Mouse (Mus musculus) heart, postnatal 14 days (tissue): Measurements from ENCODE around the gene Tshz2. TPM values are rescaled to one million over a fixed set of nuclear protein-coding genes. Genes with fewer than 3 reads are reported as not detected.

Source experiments
- DNase-seq, 2 experiments: peaks; one replicate each; pipeline ENCODE4 v3.0.0; 2021 to 2022
- intact Hi-C: fragments of 180-260 bp; cut with DNase I; formaldehyde crosslinking; loops from one replicate; pipeline ENCODE4 v1.15.1; 2025
- total RNA-seq, 2 experiments: library from RNA; stranded (reverse); gene quantifications; 2 replicates each; pipeline ENCODE4 v1.2.3; 2021

Tshz2 gene
- total RNA-seq, 2 experiments from 2014 or later: 15.5 to 17.8 TPM

DNA sequence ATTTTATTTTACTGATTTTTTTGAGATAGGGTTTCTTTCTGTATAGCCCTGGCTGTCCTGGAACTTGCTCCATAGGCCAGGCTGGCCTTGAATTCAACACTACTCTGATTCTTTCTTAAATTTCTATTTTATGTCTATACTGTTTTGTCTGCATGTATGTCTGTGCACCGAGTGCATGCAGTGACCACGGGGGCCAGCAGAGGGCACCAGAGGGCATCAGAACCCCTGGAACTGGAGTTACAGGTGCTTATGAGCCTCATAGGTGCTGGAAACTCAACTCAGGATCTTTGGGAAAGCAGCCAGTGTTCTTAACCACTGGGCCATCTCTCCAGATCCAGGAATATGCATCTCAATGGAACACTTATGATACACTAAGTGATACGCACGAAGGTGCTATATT lies 427.3 kb downstream of the Tshz2 start:
- intact Hi-C loops: no loop called here
- DNase-seq: peak in 1 of 2 experiments; percentile 24

DNA sequence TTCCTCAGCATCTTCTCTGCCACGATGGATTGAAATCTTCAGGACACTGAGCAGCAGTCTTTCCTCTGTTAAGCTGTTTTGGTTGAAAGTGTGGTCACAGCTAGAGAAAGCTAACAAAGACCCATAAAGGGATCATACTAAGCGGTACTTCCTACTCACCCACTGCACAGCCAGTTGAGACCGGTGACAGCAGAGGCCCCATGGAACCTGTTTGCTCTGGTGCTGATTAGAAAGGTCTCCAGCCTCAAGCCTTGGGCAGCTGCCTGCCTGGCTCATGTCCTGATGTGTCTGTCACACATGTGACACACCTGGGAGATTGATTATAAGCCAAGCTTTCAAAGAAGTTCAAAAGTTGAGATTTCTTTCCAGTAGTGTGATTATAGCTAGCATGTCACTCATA lies 429.6 kb downstream of the Tshz2 start:
- intact Hi-C loops: no loop called here
- DNase-seq: no peak

DNA sequence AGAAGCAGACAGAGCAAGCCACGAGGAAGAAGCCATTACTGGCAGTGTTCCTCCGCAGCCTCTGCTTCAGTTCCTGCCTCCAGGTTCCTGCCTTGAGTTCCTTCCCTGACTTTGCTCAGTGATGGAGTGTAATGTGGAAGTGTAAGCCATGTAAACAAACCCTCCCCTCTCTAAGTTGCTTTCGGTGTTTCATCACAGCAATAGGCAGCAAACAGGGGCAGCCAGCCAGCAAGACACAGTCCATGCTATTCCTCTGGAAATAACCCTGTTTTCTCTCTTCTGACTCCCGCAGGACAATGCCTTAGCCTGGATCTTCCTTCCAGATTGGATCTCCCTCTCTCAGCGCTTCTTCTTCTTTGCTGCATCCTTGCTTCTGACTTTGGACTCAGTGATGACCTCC lies 437.2 kb downstream of the Tshz2 start:
- intact Hi-C loops: no loop called here
- no peak for DNase-seq

DNA sequence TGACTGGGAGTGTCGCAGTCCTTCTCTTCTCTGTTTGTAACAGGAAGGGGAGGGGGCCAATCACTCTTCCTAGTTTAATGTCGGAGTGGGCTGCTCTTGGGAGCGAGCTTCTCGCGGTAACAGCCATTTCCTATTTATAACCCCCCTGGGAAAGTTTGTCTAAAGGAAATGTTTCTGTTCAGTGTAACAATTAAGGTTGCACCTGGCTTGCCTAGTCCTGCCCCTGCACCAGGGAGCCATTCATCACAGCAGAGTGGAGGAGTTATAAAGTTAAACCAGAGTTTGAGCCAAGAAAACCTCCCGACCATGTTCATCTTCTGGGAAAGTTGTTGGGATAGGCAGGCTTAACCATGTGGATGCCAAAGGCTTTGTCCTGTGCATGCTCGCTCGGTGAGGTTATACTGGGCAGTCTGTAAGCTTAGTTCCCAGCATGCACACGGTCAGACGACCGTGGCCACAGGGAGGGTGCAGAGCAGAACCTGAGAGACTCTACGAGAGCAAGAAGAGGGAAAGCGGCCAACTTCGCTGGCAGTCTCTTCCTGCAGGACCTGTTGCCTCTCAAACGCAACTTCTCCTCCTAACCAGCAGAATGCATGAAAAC lies 437.9 kb downstream of the Tshz2 start:
- peak in 1 of 2 experiments; percentile 24 for DNase-seq
- intact Hi-C loops: no loop called here

DNA sequence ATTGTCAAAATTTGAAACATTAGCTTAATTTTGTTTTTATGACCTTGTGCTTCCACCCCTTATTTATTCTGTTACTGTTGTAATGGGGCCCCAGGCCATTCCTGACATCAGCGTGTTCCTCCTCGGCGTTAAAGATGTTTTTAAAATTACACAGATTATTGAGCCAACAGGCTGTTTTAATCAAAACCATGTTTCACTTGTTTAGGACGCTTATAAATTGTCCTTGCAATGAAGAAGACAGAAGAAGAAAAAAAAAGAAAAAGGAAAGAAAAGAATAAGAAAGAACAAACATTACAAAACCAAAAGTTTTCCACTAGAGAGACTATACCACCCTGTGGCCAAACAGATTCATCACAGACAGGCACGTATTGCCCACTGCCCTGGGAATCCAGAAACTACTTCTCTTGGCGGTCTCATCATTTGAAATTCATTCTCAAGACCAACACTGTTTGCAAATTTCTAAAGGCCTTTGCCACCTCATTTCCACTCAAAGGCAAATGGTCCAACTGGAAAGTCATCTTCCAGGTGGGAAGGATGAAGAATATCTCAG lies 444.2 kb downstream of the Tshz2 start:
- intact Hi-C loops: no loop called here
- DNase-seq: no peak

DNA sequence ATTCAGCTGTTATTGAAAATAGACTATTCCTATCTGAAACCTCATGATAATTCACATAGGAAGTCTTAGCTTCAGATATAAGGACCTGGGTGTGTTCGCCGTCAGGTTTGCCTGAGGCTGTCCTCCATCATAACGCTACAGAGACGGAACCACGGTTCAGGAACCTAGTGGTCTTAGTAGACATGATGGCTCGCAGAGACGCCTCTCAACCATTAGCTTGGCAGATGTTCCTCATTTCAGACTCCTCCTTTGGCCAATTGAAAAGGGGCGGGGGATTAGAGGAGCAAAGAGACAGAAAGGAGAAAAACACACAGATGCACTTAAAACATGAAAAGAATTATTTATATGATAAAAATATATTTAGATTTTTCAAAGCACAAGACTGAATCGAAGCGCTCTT lies 445.2 kb downstream of the Tshz2 start:
- intact Hi-C loops: no loop called here
- no peak for DNase-seq

DNA sequence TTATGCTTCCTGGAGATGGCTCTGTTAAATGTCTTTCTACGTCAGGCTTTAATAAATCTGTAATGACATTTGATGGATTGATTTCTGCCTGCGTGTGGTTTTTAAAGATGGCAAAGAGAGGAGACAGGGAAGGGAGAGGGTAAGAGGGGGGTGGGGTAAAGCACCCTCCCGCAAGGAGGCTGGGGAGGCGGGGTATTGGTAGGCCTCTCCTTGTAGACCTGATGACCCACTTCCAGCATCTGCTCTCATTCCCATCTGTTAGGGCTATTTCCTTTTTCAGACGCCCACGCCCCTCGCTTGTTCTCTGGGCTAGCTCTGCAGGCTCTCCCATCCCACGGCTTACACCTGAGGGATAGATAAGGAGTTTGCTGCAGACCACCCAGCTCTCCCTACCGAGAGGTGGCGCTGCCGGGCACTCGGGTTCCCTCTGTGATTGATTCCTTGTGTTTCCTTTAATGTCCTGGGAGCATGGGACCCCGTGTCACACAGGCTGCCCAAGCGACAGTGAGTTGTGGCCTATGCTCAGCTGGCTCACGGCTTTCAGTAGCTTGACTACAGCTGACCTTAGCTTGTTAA lies 445.7 kb downstream of the Tshz2 start:
- DNase-seq: no peak
- intact Hi-C loops: no loop called here

DNA sequence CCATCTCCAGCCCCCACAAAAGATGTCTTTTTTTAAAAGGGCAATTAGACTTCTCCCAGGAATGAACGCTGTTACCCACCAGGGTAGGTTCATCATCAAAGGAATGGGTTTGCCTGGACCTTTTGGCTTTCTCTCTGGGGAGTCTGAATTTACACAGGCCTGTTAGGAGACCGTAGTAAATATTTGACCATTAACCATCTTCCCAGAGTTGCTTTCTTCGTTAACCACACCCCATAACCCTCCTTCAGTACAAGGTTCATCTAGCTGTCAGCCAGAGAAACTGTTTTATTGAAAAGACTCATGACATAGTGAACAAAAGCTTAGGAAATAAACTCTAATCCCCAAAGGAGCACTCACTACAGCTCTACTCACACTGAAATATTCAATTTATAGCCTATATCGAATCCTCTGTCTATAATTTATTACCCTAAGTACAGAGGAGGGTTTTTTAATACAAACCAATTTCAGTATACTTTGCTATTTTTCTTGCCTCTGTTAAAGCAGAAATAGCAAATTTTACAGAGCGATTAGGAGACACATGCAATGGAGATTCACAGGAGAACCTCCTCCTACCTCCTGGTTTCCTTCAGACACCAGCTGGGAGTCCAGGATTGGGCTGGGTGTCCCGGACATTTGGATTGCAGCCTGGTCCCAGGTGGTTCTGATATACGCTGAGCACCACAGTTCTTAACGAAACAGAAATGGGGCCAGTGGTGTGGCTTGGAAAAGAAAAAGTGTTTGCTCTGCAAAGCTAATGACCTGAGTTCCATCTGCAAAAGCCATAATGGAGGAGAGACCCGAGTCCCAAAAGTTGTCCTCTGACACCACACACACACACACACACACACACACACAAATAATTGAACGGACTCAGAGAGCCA lies 459.0 kb downstream of the Tshz2 start:
- intact Hi-C loops: no loop called here
- no peak for DNase-seq

DNA sequence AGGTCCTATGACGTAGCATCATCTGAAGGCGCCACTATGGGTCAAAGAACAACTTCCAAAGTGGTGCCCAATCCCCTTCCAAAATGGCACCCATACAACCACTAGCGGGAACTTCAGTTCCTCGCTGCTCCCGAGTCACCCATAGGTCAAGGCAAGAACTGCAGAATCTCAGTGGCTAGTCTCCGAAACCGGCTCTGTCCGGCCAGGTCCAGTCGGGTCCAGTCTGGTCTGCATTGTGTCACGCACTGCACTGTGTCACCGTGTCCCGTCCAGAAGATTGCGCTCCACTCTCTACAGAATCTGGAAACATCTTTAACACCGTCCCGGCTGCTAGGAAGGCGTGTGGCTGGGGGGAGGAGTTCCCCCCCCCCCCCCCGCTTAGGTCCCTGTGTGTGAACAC lies 461.4 kb downstream of the Tshz2 start:
- intact Hi-C loops: no loop called here
- no peak for DNase-seq

DNA sequence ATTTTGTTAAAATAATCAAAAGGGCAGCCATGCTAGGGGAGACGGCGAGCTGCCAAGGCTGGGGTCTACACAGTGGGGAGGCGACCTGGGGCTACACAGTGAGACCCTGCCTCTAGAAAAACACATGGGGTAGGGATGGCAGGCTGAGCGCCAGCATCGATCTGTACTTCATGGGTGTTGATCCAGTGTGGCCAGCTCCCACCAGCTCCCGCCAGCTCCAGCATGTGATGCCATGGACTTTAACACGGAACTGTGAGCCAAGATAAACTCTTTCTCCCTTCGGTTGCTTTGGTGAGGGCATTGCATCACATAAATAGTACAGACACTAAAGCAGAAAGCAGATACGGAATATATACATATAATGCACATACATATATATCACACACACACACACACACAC lies 462.1 kb downstream of the Tshz2 start:
- intact Hi-C loops: no loop called here
- DNase-seq: no peak

DNA sequence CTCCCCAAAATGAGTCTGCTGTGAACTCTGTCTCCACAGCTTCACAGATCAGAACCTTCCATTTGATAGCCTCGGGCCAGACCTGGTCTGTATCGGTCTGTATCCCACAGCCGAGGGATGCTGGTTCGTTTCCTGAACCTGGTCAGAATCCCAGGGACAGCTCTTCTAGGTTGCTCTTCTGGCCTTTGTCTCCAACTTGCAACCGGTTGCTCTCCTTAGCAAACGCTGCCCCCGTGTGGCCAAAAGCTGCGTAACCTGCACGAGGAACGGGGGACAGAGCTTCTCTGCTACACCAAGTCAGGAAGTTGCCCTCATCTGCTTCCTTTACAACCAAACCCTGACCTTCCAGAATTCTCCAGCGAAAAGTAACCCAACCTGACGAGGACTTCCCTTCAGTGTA lies 468.3 kb downstream of the Tshz2 start:
- intact Hi-C loops: loop anchor here (1.0 to 10.0 kb wide), 4 partner anchors 44 to 1109 kb away; partner anchors contain the start of gene Tshz2
- DNase-seq: peak; percentile 92 to 98

DNA sequence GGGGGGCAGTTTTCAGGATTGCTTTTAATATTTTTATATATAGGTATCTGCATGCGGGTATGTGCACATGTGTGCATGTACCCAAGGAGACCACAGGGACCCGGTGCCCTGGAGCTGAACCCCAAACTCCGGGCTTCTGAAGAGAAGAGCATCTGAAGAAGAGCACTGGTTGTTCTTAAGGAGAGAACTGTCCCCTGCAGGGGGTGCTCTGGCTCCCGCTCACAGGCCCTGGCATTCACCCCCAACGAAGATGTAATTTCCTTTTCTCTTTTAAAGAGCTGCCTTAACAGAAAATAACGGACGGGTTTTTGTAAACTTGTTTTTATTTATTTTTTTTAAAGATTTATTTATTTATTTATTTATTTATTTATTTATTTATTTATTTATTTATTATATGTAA lies 469.1 kb downstream of the Tshz2 start:
- no peak for DNase-seq
- intact Hi-C loops: loop anchor here (1.0 to 10.0 kb wide), 4 partner anchors 45 to 1110 kb away; partner anchors contain the start of gene Tshz2

DNA sequence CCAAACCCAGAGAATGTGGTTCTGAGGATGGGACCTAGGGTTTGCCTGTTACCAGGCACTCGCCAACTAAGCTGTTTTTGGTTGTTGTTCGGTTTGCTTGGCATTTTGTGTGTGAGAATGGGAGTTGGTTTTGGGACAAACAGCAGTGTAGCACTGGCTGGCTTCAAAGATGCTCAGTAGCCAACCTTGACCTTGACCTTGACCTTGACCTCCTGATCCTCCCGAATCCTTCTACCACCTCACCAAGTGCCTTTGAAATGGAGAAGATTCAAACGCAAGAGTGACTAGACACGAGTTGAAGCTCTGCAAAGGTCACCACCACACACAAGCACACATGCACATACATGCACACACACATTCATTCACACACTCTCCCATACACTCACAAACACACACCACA lies 470.5 kb downstream of the Tshz2 start:
- intact Hi-C loops: loop anchor here (5.0 to 10.0 kb wide), 3 partner anchors 46 to 1111 kb away; partner anchors contain the start of gene Tshz2
- DNase-seq: no peak

DNA sequence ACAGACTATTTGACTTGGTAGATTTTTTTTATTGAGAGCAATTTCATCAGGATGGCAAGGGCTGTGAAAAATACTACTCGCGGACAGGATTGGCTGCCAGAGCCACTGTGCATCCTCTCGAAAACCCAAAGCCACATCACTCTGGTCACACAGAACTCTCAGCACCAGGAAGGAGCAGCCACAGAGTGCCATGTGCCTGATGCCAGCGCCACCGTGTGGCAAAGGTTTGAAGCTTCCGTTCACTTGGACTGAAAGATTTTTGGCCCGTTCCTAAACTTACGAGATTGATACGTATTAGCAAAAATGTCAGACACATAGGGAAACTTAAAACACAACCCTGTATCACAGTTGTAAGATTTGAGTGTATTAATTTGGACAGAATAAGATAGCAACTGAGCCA lies 471.0 kb downstream of the Tshz2 start:
- peak; percentile 61 to 70 for DNase-seq

DNA sequence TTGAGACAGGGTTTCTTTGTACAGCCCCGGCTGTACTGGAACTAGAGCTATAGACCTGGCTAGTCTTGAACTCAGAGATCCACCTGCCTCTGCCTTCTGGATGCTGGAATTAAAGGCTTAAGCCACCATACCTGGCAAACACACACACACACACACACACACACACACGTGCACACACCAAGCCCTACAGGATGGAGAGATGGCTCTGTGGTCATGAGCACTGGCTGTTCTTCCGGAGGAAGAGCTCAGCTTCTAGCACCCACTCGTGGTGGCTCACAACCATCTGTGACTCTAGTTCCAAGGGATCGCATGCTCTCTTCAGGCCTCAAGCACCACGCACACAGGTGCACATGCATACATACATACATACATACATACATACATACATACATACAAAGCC lies 471.6 kb downstream of the Tshz2 start:
- DNase-seq: no peak
- intact Hi-C loops: loop anchor here (5.0 to 10.0 kb wide), 3 partner anchors 47 to 1112 kb away; partner anchors contain the start of gene Tshz2

More for the DNA sequence above, 471.0 kb downstream of the Tshz2 start:
- intact Hi-C loops: loop anchor here (5.0 to 10.0 kb wide), 3 partner anchors 47 to 1112 kb away; partner anchors contain the start of gene Tshz2

DNA sequence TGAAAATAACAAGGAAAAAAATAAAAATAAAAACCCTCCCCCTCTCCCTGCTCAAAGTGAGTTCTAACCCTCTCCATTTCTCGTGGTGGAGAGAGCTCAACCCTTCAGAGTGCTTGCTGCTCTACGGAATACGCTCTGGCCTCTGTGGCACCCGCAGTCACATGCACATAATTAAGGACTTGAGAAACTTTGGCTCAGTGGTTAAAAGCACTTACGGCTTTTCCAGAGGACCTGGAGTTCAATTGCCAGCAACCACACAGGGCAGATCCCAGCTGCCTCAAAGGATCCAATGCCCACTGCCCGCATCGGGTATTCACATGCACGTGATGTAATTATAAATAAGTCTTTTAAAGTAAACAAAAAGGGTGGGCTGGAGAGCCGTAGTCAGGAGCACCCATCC lies 473.2 kb downstream of the Tshz2 start:
- no peak for DNase-seq
- intact Hi-C loops: loop anchor here (10.0 kb wide), 1 partner anchor 471 kb away; the partner anchor contains the start of gene Tshz2

DNA sequence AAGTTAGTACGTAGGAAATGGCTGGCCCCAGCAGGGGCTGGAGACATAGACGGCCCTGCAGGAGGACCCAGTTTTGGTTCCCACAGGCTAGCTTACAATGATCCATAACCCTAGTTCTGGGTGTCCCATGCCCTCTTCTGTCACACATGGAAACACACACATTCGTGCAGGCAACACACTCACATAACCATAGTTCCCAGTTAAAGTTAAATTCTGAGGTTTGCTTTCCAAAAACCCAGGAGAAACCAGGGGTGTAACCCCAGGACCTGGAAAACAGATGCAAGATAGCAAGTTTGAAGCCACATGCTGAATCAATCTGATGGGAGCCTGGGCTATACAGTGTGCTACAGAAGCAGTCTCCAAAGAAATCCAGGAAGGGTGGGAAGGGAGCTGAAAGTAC lies 475.0 kb downstream of the Tshz2 start:
- intact Hi-C loops: loop anchor here (10.0 kb wide), 1 partner anchor 473 kb away; the partner anchor contains the start of gene Tshz2
- DNase-seq: no peak

DNA sequence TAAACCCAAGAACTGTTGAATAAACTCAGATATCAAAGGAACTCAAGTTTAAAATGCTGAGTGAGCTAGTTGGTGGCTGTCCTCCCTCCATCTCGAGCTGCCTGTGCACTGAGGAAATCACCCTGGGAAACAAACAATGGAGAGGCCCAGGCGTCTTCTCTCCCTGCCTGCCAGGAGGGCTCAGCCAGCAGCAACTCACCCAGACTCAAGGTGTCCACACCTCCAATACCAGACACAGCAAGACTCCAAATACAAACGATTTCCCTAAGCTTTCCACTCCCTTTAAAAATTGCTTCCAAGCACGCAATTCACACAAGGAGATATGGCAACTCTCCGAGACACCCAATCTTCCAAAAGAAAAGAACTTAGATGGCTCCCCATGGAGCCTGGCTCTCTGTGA lies 476.7 kb downstream of the Tshz2 start:
- no peak for DNase-seq
- intact Hi-C loops: loop anchor here (10.0 kb wide), 1 partner anchor 475 kb away; the partner anchor contains the start of gene Tshz2

DNA sequence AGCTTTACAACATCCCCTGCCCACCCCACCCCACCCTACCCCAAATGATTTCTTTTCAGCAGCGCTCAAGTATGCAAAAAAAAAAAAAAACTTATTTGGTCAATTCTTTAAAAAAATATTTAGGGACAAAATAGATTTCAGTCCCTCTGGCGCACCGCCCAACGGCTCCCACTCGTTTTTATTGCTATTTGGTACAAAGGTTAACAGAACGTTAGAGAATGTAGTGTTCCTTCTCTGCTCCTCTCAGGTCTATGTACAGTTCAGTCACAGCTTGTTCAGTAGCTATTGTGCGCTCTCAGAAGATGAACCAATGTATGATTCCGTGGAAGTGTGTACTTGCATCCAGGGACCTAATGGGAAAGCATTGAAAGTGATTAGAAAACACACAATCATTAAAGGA lies 477.5 kb downstream of the Tshz2 start:
- intact Hi-C loops: no loop called here

DNA sequence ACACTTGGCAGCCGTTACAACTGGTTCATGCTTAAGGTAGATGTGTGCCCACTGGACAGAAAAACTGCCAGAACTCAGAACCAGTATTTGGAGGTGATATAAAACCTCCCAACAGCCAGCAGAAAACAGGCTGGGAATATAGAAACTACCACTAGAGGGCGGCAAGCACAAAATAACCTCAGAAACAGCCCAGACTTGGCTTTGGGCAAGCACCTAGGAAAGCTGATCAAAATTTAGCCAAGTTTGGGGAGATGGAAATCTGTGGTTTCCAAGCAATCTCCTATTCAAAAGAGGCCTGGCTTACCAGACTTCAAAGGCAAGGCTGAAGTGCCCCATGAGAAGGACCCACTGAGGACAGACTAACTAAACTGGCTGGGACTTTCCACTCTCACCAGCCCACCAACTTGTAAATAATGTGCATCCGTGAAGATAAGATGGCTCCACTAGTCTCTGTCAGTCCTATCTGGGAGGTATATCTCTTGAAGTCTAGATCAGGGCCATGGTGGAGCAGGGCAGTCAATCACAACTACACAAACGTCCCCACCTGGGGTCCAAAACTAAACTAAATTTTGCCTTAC lies 484.0 kb downstream of the Tshz2 start:
- peak; percentile 63 to 77 for DNase-seq
- intact Hi-C loops: loop anchor here (2.0 kb wide), 4 partner anchors 38 to 284 kb away; no protein-coding TSS in a partner anchor

More for the DNA sequence above, 477.5 kb downstream of the Tshz2 start:
- DNase-seq: no peak
